Mouse (Mus musculus) induced T-regulatory cell, adult 2 months (primary cell): ENCODE measurements around the gene Natd1.
A peak's percentile ranks its signal among the peaks of the same experiment; 100 is the strongest.

Experiments
- DNase-seq: peaks from one replicate; pipeline ENCODE4 v3.0.0-alpha.2; 2012; ENCODE audit warnings: low read depth

Natd1 gene

GRCm38 (mm10) chr11:60931869-60932481 is 17.4 kb upstream of the Natd1 start, which contains the start of gene Map2k3:
Gene Map2k3 (plus strand): TSS chr11:60932033.
- DNase-seq: peak; percentile 97

- no peak for DNase-seq
These were observed 16.8 kb upstream of the Natd1 start for GRCm38 (mm10) chr11:60931282-60931868.

- DNase-seq: peak; percentile 43
These were observed 16.3 kb upstream of the Natd1 start for GRCm38 (mm10) chr11:60930724-60931281.

- DNase-seq: peak; percentile 97
These were observed 12.7 kb upstream of the Natd1 start for GRCm38 (mm10) chr11:60927264-60927663.

- no peak for DNase-seq
These were observed 10.4 kb upstream of the Natd1 start for GRCm38 (mm10) chr11:60924981-60925380.

- DNase-seq: no peak
These were observed 9.9 kb upstream of the Natd1 start for GRCm38 (mm10) chr11:60924498-60924897.

GRCm38 (mm10) chr11:60922964-60923363 is 8.4 kb upstream of the Natd1 start:
- no peak for DNase-seq

GRCm38 (mm10) chr11:60922195-60922594 is 7.6 kb upstream of the Natd1 start:
- DNase-seq: no peak

- DNase-seq: no peak
These were observed 5.5 kb upstream of the Natd1 start for GRCm38 (mm10) chr11:60920021-60920420.

- DNase-seq: no peak
These were observed 651 bp upstream of the Natd1 start for GRCm38 (mm10) chr11:60915201-60915600.

GRCm38 (mm10) chr11:60913301-60914196 is 1.0 kb downstream of the Natd1 start:
- DNase-seq: peak; percentile 93

- DNase-seq: peak; percentile 46
These were observed 2.0 kb downstream of the Natd1 start for GRCm38 (mm10) chr11:60912525-60912973.

- no peak for DNase-seq
These were observed 4.9 kb downstream of the Natd1 start for GRCm38 (mm10) chr11:60909626-60910025.

GRCm38 (mm10) chr11:60908073-60908472 is 6.5 kb downstream of the Natd1 start:
- DNase-seq: no peak

- DNase-seq: no peak
These were observed 8.1 kb downstream of the Natd1 start for GRCm38 (mm10) chr11:60906449-60906848.

GRCm38 (mm10) chr11:60905407-60906120 is 9.0 kb downstream of the Natd1 start:
- DNase-seq: no peak

GRCm38 (mm10) chr11:60903661-60904061 is 10.9 kb downstream of the Natd1 start:
- no peak for DNase-seq

- DNase-seq: no peak
These were observed 12.1 kb downstream of the Natd1 start for GRCm38 (mm10) chr11:60902486-60902885.

GRCm38 (mm10) chr11:60902001-60902400 is 12.5 kb downstream of the Natd1 start:
- DNase-seq: no peak

GRCm38 (mm10) chr11:60895915-60896314 is 18.6 kb downstream of the Natd1 start:
- DNase-seq: no peak

GRCm38 (mm10) chr11:60890744-60891143 is 23.8 kb downstream of the Natd1 start:
- DNase-seq: no peak

- DNase-seq: no peak
These were observed 24.3 kb downstream of the Natd1 start for GRCm38 (mm10) chr11:60890286-60890685.
